Mouse (Mus musculus): ENCODE measurements at regions not wholly inside any gene's neighbourhood (a gene's known extent, or its start where the extent isn't known, plus 50 kb on each side); places are given as distances from the start of the nearest gene placed in this dataset.
A peak's percentile ranks its signal among the peaks of the same experiment; 100 is the strongest.

- DNase-seq (ENCODE audit: low spot score) (peak; percentile 48), ATAC-seq (ENCODE audit: insufficient number of reproducible peaks, low FRiP score, low TSS enrichment, low read depth) (no peak)
- Histone ChIP-seq H3K9me3 (ENCODE audit: control insufficient read depth, low read length) (no peaks in the 10 kb centered on the region), H3K9ac (ENCODE audit: low read length) (no peak overlapping the region), H3K27ac (replicated peaks; ENCODE audit: low read depth, low read length) (peak overlapping the region; percentile 42; the same call in 1 of the 2 replicates), H3K36me3 (ENCODE audit: control insufficient read depth, insufficient read depth, low read length) (no peaks in the 10 kb centered on the region), H3K4me2 (ENCODE audit: low read depth, severe bottlenecking) (no peak overlapping the region), H3K4me1 (ENCODE audit: control insufficient read depth, insufficient read depth, low read length) (peaks cover 28% of the 10 kb centered on the region), H3K27me3 (ENCODE audit: control insufficient read depth, insufficient read depth, low read length) (peaks cover 59% of the 10 kb centered on the region), H3K4me3 (ENCODE audit: low read depth, low read length) (no peak overlapping the region)
- WGBS = 4% methylated on average over 4 of the region's 4 CpGs
Observed at GRCm38 (mm10) chr17:83164728-83165127, 50.4 kb upstream of the Pkdcc start.

- 8% methylated on average over 4 of the region's 4 CpGs for WGBS
- Histone ChIP-seq H3K4me1 (ENCODE audit: control insufficient read depth, insufficient read depth, low read length) (peaks cover 28% of the 10 kb centered on the region), H3K9ac (ENCODE audit: low read length) (no peak overlapping the region), H3K9me3 (ENCODE audit: control insufficient read depth, low read length) (no peaks in the 10 kb centered on the region), H3K27ac (replicated peaks; ENCODE audit: low read depth, low read length) (no peak overlapping the region), H3K27me3 (ENCODE audit: control insufficient read depth, insufficient read depth, low read length) (peaks cover 58% of the 10 kb centered on the region), H3K4me2 (ENCODE audit: low read depth, severe bottlenecking) (no peak overlapping the region), H3K36me3 (ENCODE audit: control insufficient read depth, insufficient read depth, low read length) (no peaks in the 10 kb centered on the region), H3K4me3 (ENCODE audit: low read depth, low read length) (no peak overlapping the region)
- DNase-seq (ENCODE audit: low spot score) (peak; percentile 43), ATAC-seq (ENCODE audit: insufficient number of reproducible peaks, low FRiP score, low TSS enrichment, low read depth) (no peak)
Observed at GRCm38 (mm10) chr17:83165140-83165539, 50.0 kb upstream of the Pkdcc start.
